Mouse (Mus musculus): ENCODE results near the gene Cryba2.

The Cryba2 gene

DNA sequence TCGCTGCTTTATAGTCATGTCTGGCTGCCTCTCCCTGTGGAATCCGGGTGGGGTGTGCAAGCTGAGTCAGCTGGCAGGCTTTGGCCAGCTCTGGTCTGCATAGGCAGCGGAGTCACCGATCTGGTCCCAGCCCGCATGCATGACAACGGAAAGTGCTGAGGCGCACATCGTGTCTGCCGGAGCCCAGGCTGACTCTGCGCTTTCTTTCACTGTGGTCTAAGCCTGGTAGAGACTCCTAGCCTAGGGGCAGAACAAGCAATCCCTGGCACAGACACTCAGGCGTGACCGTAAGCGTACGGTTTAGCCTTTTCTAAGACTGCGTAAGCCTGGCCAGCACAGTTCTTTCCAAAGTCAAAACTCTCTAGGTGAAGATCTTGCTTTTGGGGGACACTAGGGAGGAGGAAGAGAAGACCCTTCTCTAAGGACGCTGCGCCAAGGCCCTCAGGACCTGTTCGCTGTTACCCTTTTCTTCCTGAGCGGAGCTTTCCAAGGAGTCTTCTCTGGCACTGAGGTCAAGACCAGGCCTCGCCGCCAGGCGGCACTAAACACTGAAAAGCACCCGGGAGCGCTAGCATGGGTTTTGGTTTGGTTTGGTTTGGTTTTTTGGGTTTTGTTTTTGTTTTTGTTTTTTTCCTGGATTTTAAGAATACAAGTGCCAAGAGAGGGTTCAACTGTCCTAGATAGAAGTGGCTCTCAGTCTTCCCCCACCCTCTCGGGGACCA is at the start of gene Cryba2:
Cryba2 (minus strand) TSS at position 10 of the 722 bp plus-strand sequence.
- in situ Hi-C loops (cut with MboI, MseI): no loop called here

DNA sequence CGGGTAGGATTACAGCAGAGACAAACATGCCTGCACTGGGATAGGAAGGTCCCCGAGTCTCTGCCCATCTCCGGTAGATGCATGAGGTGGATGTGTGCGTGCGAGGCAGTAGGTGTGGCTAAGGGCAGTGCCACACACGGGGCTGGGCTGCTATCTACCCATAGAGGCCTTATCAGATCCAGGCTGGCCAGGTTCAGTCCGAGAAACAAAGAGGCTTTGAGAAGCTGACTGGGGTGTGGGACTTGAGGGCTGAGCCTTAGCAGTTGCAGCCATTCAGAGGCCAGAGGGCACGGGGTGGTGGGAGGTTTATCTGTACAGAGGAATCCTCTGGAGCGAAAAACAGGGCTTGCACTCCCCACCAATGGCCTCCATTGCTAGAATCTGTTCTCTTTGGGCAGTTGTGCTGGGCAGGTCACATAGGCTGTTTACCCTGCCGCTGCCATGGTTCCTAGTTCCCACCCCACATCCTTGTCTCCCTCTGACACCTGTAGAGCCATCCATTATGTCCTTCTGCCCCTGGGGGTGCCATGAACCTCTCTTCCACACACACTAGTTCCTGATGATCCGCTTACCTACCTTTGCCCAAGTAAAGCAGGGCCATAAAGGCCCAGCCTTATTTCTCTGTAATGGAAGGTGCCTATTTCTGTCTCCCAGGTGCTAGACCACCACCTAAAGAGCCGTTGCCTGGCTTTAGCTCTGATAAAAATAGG is 48.9 kb upstream of the Cryba2 start:
- in situ Hi-C loops (cut with MboI, MseI): loop anchor here (10.0 kb wide), 1 partner anchor 183 kb away; the partner anchor contains the start of gene Nhej1

DNA sequence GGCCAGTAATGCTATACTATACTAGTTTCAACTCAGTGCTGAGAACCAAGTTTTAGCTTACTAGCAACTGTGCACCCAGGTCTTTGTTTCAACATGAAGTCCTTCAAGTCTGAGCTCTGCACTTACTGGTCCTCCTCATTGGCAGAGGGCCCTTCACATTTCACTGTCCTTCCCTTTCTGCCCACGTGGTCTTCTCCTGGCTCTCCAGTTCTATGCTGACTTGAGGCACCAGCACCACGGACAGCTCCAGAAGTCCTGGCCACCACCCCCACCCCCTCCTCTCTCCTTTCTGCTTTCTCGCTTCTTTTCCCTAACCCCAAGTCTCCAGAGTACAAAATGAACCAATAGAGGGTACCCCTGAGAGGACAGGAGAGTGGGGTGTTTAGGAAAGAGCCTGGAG is 46.8 kb upstream of the Cryba2 start:
- in situ Hi-C loops (cut with MboI, MseI): loop anchor here (10.0 kb wide), 1 partner anchor 185 kb away; the partner anchor contains the start of gene Nhej1

DNA sequence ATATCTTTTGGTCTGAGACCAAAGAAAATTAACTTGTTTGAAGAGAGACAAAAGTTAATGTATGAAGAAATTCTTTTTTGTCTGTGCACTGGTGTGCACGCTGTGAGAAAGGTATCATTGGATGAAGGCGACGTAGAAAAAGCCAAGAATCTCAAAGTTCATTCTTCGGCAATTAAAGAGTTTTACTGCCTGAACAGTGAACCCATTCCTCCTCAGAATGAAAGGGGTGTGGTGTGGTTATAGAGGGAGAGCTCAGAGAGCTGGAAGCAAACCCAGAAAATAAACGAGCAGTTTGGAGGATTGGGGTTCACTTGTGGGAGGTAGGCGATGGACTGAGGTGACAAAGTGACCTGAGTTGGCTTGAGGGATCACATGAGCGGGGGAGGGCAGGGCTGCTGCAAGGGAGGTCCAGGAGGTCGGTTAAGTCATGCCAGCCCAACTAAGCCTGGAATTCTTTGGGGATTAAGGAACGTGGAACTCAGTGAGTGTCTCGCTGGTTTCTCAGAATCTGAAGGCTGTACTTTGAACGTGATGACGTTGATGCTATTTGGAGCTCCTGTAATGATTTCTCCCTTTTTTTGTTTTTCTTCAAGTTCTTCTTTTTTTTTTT is 43.4 kb upstream of the Cryba2 start:
- in situ Hi-C loops (cut with MboI, MseI): no loop called here

DNA sequence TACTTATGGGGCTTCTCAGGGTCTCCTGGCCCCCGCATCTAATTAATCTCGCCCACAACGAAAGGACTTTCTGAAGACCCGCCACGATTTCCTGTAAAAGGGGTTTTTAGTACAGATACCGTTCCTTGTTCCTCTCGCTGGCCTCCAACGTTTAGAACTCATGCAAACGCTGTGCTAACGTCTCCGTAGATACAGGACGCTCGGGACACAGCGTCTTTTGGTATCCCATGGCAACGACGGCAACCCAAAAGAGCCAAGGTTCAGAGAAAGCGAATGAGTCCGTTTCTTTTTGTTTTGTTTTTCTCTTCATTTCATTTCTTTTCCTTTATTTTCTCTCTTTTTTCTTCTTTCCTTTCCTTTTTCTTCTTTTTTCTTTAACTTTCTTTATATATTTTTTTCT is 42.5 kb upstream of the Cryba2 start, which contains the start of gene Cfap65:
Cfap65 (minus strand) TSS at position 198 of the 400 bp plus-strand sequence.
- in situ Hi-C loops (cut with MboI, MseI): no loop called here

DNA sequence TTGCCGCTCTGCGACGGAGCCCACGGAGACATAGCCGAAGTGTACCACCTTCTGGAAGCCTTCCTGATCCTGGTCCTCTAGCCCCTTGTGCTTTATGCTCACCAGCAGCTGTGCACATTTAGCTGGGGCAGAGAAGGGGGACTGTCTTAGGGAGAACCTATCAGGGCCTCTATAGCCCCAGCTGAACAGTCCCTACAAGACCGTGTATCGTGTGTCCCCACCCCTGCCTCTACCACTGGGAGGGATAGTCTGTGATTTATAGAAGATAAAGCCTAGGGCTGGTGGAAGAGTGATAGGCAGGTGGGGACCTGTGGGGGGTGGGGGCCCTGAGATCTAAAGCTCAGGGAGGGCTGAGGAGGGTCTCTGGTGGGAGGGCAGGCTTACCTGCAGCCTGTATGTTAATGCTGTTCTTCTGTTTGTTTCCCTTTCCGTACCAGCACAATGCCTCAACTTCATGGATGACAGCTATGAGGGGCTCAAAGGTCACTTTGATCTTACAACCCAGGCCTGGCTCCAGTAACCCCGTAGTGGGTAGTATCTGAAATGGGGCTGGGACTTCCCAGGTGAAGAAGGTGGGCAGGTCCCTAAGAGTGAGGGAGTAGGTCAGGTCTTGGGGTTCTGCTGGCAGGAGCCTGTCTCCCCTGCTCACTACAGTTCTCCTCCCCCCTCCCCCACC is 34.8 kb upstream of the Cryba2 start:
- in situ Hi-C loops (cut with MboI, MseI): no loop called here

DNA sequence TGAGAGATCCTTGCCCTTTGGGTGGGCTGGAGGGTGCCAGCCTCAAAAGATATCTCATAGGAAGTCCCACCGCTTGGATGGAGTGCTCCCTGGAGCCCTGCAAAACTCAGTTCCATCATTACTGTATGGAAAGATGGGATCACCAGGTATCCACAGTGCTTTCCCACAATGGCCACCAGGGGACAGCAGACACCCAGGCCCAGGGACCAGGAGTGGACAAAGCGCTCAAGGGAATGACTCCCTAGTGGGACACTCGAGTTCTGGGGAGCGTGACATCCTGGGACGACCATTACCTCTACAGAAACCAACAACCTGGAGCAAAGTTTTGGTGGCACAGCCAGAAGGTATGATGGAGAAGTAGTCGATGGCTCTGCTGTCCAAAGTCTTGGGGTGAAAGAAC is 33.8 kb upstream of the Cryba2 start:
- in situ Hi-C loops (cut with MboI, MseI): no loop called here

DNA sequence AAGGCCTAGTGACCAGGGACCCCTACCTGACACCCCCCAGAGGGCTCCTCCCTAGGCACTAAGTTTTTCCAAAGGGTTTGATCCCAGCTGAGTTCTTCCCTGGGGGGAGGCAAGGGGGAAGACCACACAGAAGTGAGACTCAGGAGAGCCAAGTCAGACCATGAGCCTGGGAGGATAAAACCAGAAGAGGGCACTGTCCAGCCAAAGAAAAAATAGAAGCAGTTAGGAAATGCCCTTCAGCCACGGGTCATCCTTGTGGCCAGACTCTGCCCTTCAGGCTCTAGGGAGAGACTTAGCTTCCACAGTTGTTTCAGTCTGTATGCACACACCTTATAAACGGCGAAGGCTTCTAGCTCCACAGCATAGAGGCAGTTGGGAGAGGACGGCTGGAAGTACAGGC is 31.5 kb upstream of the Cryba2 start:
- in situ Hi-C loops (cut with MboI, MseI): no loop called here

DNA sequence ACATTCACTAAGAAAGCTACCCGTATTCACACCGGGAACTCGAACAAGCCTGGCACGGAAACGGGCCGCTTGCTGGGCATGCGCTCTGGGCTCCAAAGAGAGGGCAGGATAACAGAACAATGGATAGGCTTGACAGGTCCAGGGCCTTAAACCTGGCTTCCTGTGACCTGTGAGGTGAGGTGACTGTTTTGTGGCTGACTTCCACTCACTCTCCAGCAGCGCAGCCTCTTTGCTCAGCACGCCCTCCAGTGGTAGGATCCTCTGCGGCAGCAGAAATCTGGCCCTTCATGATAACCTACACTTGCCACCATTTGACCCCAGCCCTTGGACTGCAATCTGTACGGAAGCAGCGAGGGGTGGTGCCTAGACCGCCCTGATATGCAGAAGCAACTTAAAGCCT is 22.8 kb upstream of the Cryba2 start:
- in situ Hi-C loops (cut with MboI, MseI): no loop called here

DNA sequence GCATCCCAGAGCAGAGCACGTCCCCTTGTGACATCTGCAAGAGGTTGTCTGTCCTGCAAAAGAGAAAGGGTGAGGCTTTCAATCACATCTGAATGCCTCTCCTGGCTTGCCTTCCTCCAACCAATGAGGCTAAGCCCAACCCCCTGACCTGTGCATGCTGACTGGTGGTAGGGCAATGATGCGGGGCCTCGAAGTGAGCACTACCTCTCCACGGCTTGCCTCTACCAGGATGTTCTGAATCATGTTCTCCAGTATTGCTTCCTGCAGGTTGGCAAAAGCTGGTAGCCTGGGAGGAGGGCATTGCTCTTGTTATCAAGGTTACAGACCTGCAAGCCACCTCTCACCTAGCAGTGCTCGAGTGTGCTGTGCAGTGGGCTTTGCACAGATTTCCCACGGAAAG is 9.2 kb upstream of the Cryba2 start:
- in situ Hi-C loops (cut with MboI, MseI): no loop called here

DNA sequence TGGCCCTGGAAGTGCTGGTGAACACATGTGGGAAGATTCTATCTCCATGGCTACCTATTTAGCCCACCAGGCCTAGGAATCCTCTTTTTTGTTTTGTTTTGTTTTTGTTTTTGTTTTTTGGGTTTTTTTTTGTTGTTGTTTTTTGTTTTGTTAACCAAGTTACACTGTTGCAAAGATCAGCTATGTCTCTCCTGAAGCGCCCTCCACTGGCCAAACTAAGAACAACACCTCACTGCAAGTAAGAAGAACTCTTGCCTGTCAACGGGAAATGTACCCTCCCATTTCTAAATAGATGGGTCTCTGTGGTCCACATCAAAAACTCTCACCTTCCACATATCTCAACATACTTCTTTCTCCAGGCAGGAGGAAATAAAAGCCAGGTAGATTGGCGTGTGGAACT is 8.7 kb upstream of the Cryba2 start:
- in situ Hi-C loops (cut with MboI, MseI): no loop called here

DNA sequence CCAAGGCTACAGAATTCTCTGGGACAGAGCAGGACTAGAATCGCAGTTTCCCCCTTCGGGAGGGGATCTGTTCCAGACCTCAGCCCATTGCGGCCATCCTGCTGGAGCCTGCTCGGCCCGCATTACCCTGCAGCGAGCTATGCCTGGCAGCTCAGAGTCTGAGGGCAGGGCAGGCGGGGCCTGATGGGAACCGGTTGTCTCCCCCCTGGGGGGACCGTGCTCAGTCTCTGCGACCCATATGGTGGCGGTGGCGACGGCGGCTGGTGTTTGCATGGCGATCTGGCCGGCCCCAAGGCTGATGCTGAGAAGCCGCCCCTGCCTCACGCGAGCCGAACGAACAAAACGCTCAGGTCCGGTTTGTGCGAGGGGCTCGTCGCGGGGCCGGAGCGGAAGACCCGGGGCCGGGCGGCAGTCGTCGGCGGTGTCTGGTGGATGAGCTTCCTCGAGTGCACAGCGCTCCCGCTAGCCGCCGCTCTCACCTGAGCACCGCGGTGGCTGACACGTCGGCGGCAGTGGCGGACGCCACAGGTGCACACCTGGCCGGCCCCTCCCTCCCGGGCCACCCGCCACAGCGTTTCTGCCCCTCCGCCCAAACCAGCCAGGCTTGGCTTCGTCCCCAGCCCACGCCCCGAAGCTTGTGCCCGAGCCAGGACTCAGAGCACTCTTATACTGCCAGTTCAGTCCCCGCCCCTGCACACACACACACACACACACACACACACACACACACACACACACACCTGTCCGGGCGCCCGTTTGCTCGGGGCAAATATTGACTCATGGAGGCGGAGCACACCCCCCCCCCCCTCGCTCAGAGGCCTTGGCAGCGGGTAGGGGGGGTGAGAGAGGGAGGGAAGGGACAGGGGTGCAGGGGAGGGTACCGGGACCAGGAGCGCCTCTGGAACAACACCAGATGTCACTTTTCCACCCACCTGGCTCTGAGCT is 7.7 kb upstream of the Cryba2 start:
- in situ Hi-C loops (cut with MboI, MseI): no loop called here

DNA sequence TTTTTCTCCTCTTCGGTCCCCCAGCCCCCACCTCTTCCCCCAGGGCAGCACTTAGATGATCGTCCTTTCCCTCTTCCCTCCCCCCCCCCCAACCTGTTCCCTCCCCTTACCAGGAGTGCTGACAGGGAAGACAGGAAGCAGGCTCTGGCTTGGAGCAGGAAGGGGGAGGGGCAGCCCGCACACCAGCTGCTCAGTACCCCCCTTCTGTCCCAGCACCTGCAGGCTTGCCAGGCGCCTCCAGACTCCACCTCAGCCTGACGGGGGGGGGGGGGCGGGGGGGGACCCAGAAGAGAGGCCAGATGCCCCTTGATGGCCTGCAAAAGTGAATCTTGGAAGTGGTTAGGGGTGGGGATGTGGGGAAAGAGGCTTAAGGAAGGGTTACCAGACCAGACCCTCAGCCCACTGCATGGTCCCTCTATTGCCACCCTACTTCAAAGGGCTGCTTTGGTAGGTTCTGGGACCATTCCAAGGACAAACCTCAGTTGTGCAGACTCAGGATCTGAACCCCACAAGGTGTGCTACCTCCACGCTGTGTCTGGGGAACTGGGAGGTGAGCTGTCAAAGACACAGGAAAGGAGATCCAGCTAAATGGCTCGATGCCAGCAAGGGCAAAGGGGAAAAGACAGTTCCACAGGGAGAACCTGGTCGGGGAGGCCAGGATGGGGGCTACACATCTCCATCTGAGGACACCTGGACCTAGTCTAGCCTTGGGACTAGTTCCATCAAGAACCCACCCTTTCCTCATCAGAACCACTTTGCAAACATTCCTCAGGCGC is 5.9 kb upstream of the Cryba2 start:
- in situ Hi-C loops (cut with MboI, MseI): no loop called here

DNA sequence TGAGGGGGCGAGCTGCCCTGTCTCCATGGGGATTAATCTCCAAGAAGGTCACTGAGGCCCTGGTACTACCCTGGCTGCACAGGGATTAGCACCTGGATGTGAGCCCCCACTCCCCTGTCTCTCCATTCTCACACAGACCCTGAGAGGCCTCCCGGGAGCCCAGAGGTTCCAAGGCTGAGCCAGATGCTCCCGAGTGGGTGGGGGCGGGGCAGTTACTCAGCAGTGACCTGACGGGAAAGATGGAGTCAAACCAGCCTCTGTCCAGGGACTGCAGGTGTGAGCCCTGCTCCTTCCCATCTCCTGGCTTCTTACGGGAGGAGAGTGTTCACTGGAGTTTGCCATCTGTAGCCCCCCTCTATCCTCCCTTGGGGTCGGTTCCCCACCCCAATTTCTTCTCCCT is 5.0 kb upstream of the Cryba2 start:
- in situ Hi-C loops (cut with MboI, MseI): no loop called here

DNA sequence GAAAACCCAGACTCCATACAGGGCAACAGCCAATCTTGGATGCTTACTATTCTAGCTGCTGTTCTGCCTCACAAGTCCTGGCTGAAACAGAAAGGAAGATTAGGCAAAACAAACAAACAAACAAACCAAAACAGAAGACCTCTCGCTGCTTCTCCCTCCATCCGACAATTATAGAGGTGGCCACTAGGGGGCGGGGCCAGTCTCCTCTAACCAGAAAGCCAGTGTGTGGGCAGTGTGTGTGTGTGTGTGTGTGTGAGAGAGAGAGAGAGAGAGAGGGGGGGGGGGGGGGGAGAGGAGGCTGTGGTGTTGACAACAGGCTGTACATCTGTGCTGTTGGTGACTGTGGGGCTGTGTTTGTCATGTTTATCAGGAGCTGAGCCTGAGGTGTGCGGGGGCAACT is 2.0 kb upstream of the Cryba2 start:
- in situ Hi-C loops (cut with MboI, MseI): no loop called here

DNA sequence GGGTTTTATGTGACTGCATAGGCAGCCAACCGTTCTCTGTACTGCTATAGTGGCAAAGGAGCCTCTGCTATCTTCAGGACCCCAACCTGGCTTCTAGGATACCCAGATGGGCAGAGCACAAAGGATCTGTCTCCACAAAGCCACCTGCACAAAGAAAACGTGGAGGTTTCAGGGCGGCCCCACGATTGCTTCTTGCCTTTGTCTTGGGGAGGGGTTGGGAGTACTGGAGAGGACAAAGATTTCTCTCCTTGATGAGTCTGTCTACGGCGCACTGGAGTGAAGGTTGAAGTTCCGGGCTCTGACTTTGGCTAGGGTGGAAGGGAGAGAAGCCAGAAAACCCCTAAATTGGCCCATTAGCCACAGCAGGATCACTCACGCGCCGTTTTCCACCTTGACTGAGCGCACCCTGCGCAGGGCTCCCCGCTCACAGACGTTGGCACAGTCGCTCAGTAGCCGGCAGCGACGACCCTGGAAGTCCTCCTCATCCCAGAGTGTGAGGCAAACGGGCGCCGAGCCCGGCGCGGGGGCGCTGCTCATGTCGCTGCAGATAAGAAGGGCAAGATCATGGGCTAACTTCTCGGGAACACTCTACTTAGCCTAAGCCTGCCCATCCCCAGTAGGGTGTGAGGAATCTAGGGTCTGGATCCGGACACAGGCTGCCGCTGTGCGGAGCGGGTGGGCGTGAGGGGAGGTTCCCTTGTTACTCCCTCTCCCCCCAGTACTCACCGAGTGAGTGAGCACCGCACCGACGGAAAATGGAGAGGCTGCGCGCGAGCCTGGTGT is 401 bp downstream of the Cryba2 start:
- in situ Hi-C loops (cut with MboI, MseI): no loop called here

DNA sequence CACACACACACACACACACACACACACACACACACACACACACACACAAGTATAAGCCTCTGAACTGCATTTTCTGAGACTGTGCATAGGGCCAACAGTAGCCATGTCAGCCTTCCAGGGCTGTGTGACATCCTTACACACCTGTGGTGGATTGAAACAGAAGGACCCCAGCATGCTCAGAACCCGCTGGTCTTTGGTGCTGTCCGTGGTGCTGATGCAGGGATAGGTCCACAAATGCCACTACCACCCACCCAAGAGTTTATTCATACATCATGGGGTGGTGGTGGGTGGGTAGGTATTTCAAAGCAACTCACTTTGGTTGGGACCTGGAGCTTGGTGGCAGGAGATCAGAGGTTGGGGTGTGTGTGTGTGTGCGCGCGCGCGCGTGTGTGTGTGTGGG is 1.4 kb downstream of the Cryba2 start:
- in situ Hi-C loops (cut with MboI, MseI): no loop called here

DNA sequence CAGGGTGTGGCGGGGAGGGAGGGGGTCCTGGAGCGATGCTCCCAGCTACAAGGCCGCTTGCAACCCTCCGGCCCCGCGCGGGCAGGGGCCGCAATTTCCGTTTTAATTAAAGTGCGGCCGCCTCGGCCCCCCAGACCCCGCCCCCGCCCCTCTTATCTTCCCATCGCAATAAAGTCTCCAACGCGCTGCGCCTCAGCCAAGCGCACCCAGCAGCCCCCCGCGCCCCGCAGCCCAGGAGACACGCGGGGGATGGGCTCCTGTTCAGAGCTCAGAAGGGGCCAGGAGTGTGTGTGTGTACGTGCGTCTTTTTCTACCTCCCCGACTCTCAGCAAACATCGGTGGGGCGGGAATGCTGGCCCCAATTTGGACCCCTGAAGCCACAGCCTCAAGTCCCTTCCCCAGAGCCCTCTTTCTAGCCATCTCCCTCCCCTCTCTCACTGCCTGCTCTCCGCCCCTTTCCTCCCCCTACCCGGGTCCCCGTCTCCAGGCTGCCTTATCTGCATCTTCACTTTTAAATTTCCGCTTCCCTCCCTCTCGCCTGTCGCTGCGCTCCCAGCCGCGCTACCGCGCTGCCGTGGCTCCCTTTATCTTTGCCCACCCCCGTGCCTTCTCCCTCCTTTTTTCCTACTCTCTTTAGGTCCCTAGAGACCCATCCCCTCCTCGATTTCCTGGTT is 7.4 kb downstream of the Cryba2 start, which contains the start of gene Fev:
Fev (minus strand) TSS at position 51 of the 674 bp plus-strand sequence.
- in situ Hi-C loops (cut with MboI, MseI): no loop called here
